Mouse (Mus musculus) CH12F3 (cell line): ENCODE results near the gene Setd1b.
"Not testable (repeated sequence)": the region's sequence is repeated elsewhere in the genome, so short reads cannot be mapped to it uniquely, and the experiment has no call there.

Experiments
- in situ Hi-C: fragments of 300-500 bp; cut with MboI; formaldehyde crosslinking; loops from 2 replicates; pipeline ENCODE4 v1.14.3; 2020; ENCODE audit warnings: low sequenced_read_pairs

Setd1b gene

GRCm38 (mm10) chr5:123198523-123198922, 56.5 kb downstream of the Setd1b start:
- in situ Hi-C loops = no loop called here

- in situ Hi-C loops = not testable (repeated sequence)
These were observed 59.0 kb downstream of the Setd1b start for GRCm38 (mm10) chr5:123200816-123201522.

GRCm38 (mm10) chr5:123201523-123201892, 59.5 kb downstream of the Setd1b start:
- in situ Hi-C loops = no loop called here

- in situ Hi-C loops = no loop called here
These were observed 60.0 kb downstream of the Setd1b start for GRCm38 (mm10) chr5:123201987-123202386.

GRCm38 (mm10) chr5:123202771-123203170, 60.8 kb downstream of the Setd1b start:
- in situ Hi-C loops = not testable (repeated sequence)

- in situ Hi-C loops = not testable (repeated sequence)
These were observed 61.6 kb downstream of the Setd1b start for GRCm38 (mm10) chr5:123203591-123203990.
